Mouse (Mus musculus) cerebellum, postnatal 25 days (tissue): ENCODE data around the gene Timm13.
A peak's percentile ranks its signal among the peaks of the same experiment; 100 is the strongest.

Experiments
- DNase-seq, 2 experiments: peaks; one replicate each; pipeline ENCODE4 v3.0.0; 2021; ENCODE audit warnings: mixed read lengths in 2 of 2

Timm13 gene

GRCm38 (mm10) chr10:80900318-80901247 is at the start of gene Timm13:
Gene Timm13 (minus strand): TSS chr10:80900969.
- peak; percentile 97 for DNase-seq

- no peak for DNase-seq
These were observed 49.5 kb upstream of the Timm13 start for GRCm38 (mm10) chr10:80950314-80950713.

- no peak for DNase-seq
These were observed 48.3 kb upstream of the Timm13 start for GRCm38 (mm10) chr10:80949081-80949480.

GRCm38 (mm10) chr10:80948570-80948969 is 47.8 kb upstream of the Timm13 start:
- DNase-seq = no peak

- DNase-seq = peak; percentile 43 to 66
These were observed 47.0 kb upstream of the Timm13 start for GRCm38 (mm10) chr10:80947802-80948201.

GRCm38 (mm10) chr10:80946684-80947437 is 46.1 kb upstream of the Timm13 start:
- DNase-seq = no peak

GRCm38 (mm10) chr10:80944231-80944630 is 43.5 kb upstream of the Timm13 start:
- DNase-seq = no peak

- DNase-seq = no peak
These were observed 42.9 kb upstream of the Timm13 start for GRCm38 (mm10) chr10:80943701-80944100.

GRCm38 (mm10) chr10:80942919-80943318 is 42.1 kb upstream of the Timm13 start:
- no peak for DNase-seq

- no peak for DNase-seq
These were observed 40.2 kb upstream of the Timm13 start for GRCm38 (mm10) chr10:80940988-80941347.

GRCm38 (mm10) chr10:80940320-80940987 is 39.7 kb upstream of the Timm13 start:
- peak; percentile 46 to 58 for DNase-seq

GRCm38 (mm10) chr10:80939671-80940070 is 38.9 kb upstream of the Timm13 start:
- peak; percentile 78 to 87 for DNase-seq

- peak in 1 of 2 experiments; percentile 41 for DNase-seq
These were observed 38.2 kb upstream of the Timm13 start for GRCm38 (mm10) chr10:80938831-80939550.

- peak; percentile 39 to 64 for DNase-seq
These were observed 36.9 kb upstream of the Timm13 start for GRCm38 (mm10) chr10:80937646-80938045.

- DNase-seq = no peak
These were observed 36.0 kb upstream of the Timm13 start for GRCm38 (mm10) chr10:80936810-80937164.

- peak; percentile 73 to 83 for DNase-seq
These were observed 35.5 kb upstream of the Timm13 start for GRCm38 (mm10) chr10:80936135-80936809.

GRCm38 (mm10) chr10:80935698-80936097 is 34.9 kb upstream of the Timm13 start:
- no peak for DNase-seq

- no peak for DNase-seq
These were observed 34.5 kb upstream of the Timm13 start for GRCm38 (mm10) chr10:80935241-80935640.

GRCm38 (mm10) chr10:80934136-80934985 is 33.6 kb upstream of the Timm13 start:
- no peak for DNase-seq

- DNase-seq = peak in 1 of 2 experiments; percentile 21
These were observed 32.7 kb upstream of the Timm13 start for GRCm38 (mm10) chr10:80933421-80933979.
